Mouse (Mus musculus) limb, embryonic 13.5 days (tissue): ENCODE data around the gene Map6d1. TPM values are rescaled to one million over a fixed set of nuclear protein-coding genes. Genes with fewer than 3 reads are reported as not detected.

Experiments
- polyA plus RNA-seq: library from polyadenylated mRNA; unstranded; fragments of >200 nt; fragmentation: Nextera tagmentation; extraction: Ambion mirVana; gene quantifications from 2 replicates; pipeline ENCODE4 v1.2.1, GENCODE M21; 2015

Gene Map6d1
- polyA plus RNA-seq, 1 experiment from 2014 or later = 1.1 TPM

Other genes starting within 250 kb of the Map6d1 start
- gene Klhl24, start 143.8 kb downstream of the Map6d1 start, polyA plus RNA-seq = 31.4 and 33.6 TPM in 2 replicates
- 40.3 and 43.7 TPM in 2 replicates for gene Yeats2, start 100.3 kb downstream of the Map6d1 start, polyA plus RNA-seq
- 85.5 and 99.8 TPM in 2 replicates for gene Parl, start 61.0 kb upstream of the Map6d1 start, polyA plus RNA-seq
- gene Cyp2ab1, start 84.0 kb upstream of the Map6d1 start, polyA plus RNA-seq = not detected in 2 replicates
- 86.9 and 100 TPM in 2 replicates for gene Abcc5, start 185.0 kb upstream of the Map6d1 start, polyA plus RNA-seq